Mouse (Mus musculus) liver, embryonic 11.5 days (tissue): ENCODE measurements around the gene Gm17606. TPM values are rescaled to one million over a fixed set of nuclear protein-coding genes. Genes with fewer than 3 reads are reported as not detected.

Experiments used
- ATAC-seq: fragments of 200-750 bp; cut with Nextera tagmentation; replicated peaks from 2 replicates; pipeline ENCODE4 v1.8.0; 2017; ENCODE audit warnings: moderate number of reproducible peaks, mild to moderate bottlenecking, moderate TSS enrichment, moderate library complexity; ENCODE audit not compliant: low FRiP score
- DNase-seq: peaks from one replicate; pipeline ENCODE4 v3.0.0-alpha.2; 2017; ENCODE audit warnings: low spot score
- H3K27ac ChIP-seq: fragments of 300-500 bp; sonication (generic); 2 replicates; pipeline ENCODE4 v1.5.1; 2014; ENCODE audit warnings: mild to moderate bottlenecking, low read depth, low read length, control low read depth
- H3K27me3 ChIP-seq: fragments of 300-500 bp; sonication (generic); replicated peaks from 2 replicates; pipeline ENCODE4 v1.6.1; 2014; ENCODE audit warnings: low read length, mixed read lengths; ENCODE audit not compliant: control insufficient read depth, insufficient read depth
- H3K36me3 ChIP-seq: fragments of 300-500 bp; sonication (generic); 2 replicates; pipeline ENCODE4 v1.6.1; 2014; ENCODE audit warnings: mild to moderate bottlenecking, low read length, moderate library complexity, mixed read lengths; ENCODE audit not compliant: control insufficient read depth, insufficient read depth
- H3K4me1 ChIP-seq: fragments of 300-500 bp; sonication (generic); replicated peaks from 2 replicates; pipeline ENCODE4 v1.6.1; 2014; ENCODE audit warnings: low read length, mixed read lengths; ENCODE audit not compliant: control insufficient read depth, insufficient read depth
- H3K4me2 ChIP-seq: fragments of 300-500 bp; sonication (generic); 2 replicates; pipeline ENCODE4 v1.6.1; 2014; ENCODE audit warnings: mild to moderate bottlenecking, control low read depth, moderate library complexity
- H3K4me3 ChIP-seq: fragments of 300-500 bp; sonication (generic); 2 replicates; pipeline ENCODE4 v1.5.1; 2014; ENCODE audit warnings: low read depth, low read length, control low read depth
- H3K9ac ChIP-seq: fragments of 300-500 bp; sonication (generic); 2 replicates; pipeline ENCODE4 v1.6.1; 2014; ENCODE audit warnings: low read depth, low read length, control low read depth
- H3K9me3 ChIP-seq: fragments of 300-500 bp; sonication (generic); 2 replicates; pipeline ENCODE4 v1.6.1; 2016; ENCODE audit warnings: low read length, inconsistent platforms, mixed read lengths; ENCODE audit not compliant: control insufficient read depth
- WGBS: fragments of 180-500 bp; shearing (Covaris S2); extraction: QIAGEN DNeasy Blood & Tissue Kit; methylation state at CpG from one replicate; pipeline ENCODE4 v1.1.7; 2014; 5-methylcytosine and 5-hydroxymethylcytosine counted together
- polyA plus RNA-seq: library from polyadenylated mRNA; unstranded; fragments of >200 nt; fragmentation: Nextera tagmentation; extraction: Ambion mirVana; gene quantifications from 2 replicates; pipeline ENCODE4 v1.2.1, GENCODE M21; 2014

Gm17606 gene
- polyA plus RNA-seq, 1 experiment from 2014 or later: not detected

GRCm38 (mm10) chr14:54616226-54616825 lies 24.4 kb upstream of the Gm17606 start:
- Histone ChIP-seq H3K9me3 (no peaks in the 10 kb centered on the region), H3K27ac (no peak overlapping the region), H3K27me3 (no peaks in the 10 kb centered on the region), H3K4me1 (peaks cover 6% of the 10 kb centered on the region), H3K36me3 (peaks cover 24% of the 10 kb centered on the region), H3K4me3 (peak overlapping the region; percentile 71; the same call in 1 of the 2 replicates), H3K4me2 (peak overlapping the region; percentile 77), H3K9ac (no peak overlapping the region)
- no peak for ATAC-seq
- no peak for DNase-seq
- 88% methylated on average over 16 of the region's 16 CpGs for WGBS

GRCm38 (mm10) chr14:54617152-54617896 lies 23.4 kb upstream of the Gm17606 start:
- Histone ChIP-seq H3K4me1 (peaks cover 6% of the 10 kb centered on the region), H3K36me3 (peaks cover 21% of the 10 kb centered on the region), H3K9me3 (no peaks in the 10 kb centered on the region), H3K27ac (peak overlapping the region; percentile 69), H3K9ac (peak overlapping the region; percentile 80), H3K4me3 (peak overlapping the region; percentile 71), H3K4me2 (peak overlapping the region; percentile 77), H3K27me3 (no peaks in the 10 kb centered on the region)
- 2% methylated on average over 38 of the region's 38 CpGs for WGBS
- DNase-seq (peak; percentile 71), ATAC-seq (peak; percentile 51)

GRCm38 (mm10) chr14:54617897-54618365 lies 22.8 kb upstream of the Gm17606 start, which contains the start of gene Psmb5:
Psmb5 (minus strand) TSS chr14:54618022.
- peak within 1 kb of the TSS; percentile 69 for H3K27ac ChIP-seq
- H3K9me3 ChIP-seq: no peaks in the 10 kb centered on the region
- peaks cover 6% of the 10 kb centered on the region for H3K4me1 ChIP-seq
- peak; percentile 88 for DNase-seq
- WGBS: under 1% methylated on average over 25 of the region's 25 CpGs
- peak within 1 kb of the TSS; percentile 77 for H3K4me2 ChIP-seq
- no peaks in the 10 kb centered on the region for H3K27me3 ChIP-seq
- H3K9ac ChIP-seq: peak within 1 kb of the TSS; percentile 80
- ATAC-seq: peak; percentile 86
- H3K36me3 ChIP-seq: peaks cover 16% of the 10 kb centered on the region
- H3K4me3 ChIP-seq: peak within 1 kb of the TSS; percentile 71

GRCm38 (mm10) chr14:54621133-54621532 lies 19.6 kb upstream of the Gm17606 start, which contains the start of gene Psmb11:
Psmb11 (plus strand) TSS chr14:54621433.
- Histone ChIP-seq H3K4me1 (peaks cover 5% of the 10 kb centered on the region), H3K27ac (no peak within 1 kb of the TSS), H3K4me2 (no peak within 1 kb of the TSS), H3K4me3 (no peak within 1 kb of the TSS), H3K9me3 (no peaks in the 10 kb centered on the region), H3K27me3 (peaks cover 3% of the 10 kb centered on the region; the same call in 1 of the 2 replicates), H3K9ac (no peak within 1 kb of the TSS), H3K36me3 (peaks cover 4% of the 10 kb centered on the region; the same call in 1 of the 2 replicates)
- 85% methylated on average over 1 of the region's 1 CpGs for WGBS
- no peak for DNase-seq
- ATAC-seq: no peak

GRCm38 (mm10) chr14:54623334-54623733 lies 17.4 kb upstream of the Gm17606 start:
- no peak for ATAC-seq
- Histone ChIP-seq H3K4me1 (no peaks in the 10 kb centered on the region), H3K27ac (no peak overlapping the region), H3K27me3 (peaks cover 3% of the 10 kb centered on the region; the same call in 1 of the 2 replicates), H3K4me2 (no peak overlapping the region), H3K36me3 (no peaks in the 10 kb centered on the region), H3K9ac (no peak overlapping the region), H3K9me3 (no peaks in the 10 kb centered on the region), H3K4me3 (no peak overlapping the region)
- WGBS: 62% methylated on average over 6 of the region's 6 CpGs
- no peak for DNase-seq

GRCm38 (mm10) chr14:54624976-54625375 lies 15.8 kb upstream of the Gm17606 start:
- Histone ChIP-seq H3K4me1 (no peaks in the 10 kb centered on the region), H3K4me3 (no peak overlapping the region), H3K4me2 (no peak overlapping the region), H3K27me3 (peaks cover 3% of the 10 kb centered on the region; the same call in 1 of the 2 replicates), H3K36me3 (no peaks in the 10 kb centered on the region), H3K9ac (no peak overlapping the region), H3K27ac (no peak overlapping the region), H3K9me3 (no peaks in the 10 kb centered on the region)
- DNase-seq: no peak
- 76% methylated on average over 10 of the region's 10 CpGs for WGBS
- no peak for ATAC-seq

- DNase-seq (no peak), ATAC-seq (no peak)
- no peak overlapping the region for H3K4me3 ChIP-seq
- no peak overlapping the region for H3K27ac ChIP-seq
- H3K9ac ChIP-seq: no peak overlapping the region
- H3K4me1 ChIP-seq: no peaks in the 10 kb centered on the region
- no peaks in the 10 kb centered on the region for H3K9me3 ChIP-seq
- 65% methylated on average over 5 of the region's 5 CpGs for WGBS
- peaks cover 14% of the 10 kb centered on the region for H3K36me3 ChIP-seq
- H3K4me2 ChIP-seq: no peak overlapping the region
- peaks cover 3% of the 10 kb centered on the region; the same call in 1 of the 2 replicates for H3K27me3 ChIP-seq
Observed at GRCm38 (mm10) chr14:54628103-54628502, 12.6 kb upstream of the Gm17606 start.

- no peak overlapping the region for H3K4me2 ChIP-seq
- H3K27ac ChIP-seq: no peak overlapping the region
- 84% methylated on average over 2 of the region's 2 CpGs for WGBS
- no peak overlapping the region for H3K9ac ChIP-seq
- DNase-seq (no peak), ATAC-seq (no peak)
- peaks cover 19% of the 10 kb centered on the region for H3K36me3 ChIP-seq
- H3K27me3 ChIP-seq: peaks cover 3% of the 10 kb centered on the region; the same call in 1 of the 2 replicates
- H3K9me3 ChIP-seq: no peaks in the 10 kb centered on the region
- H3K4me1 ChIP-seq: no peaks in the 10 kb centered on the region
- H3K4me3 ChIP-seq: no peak overlapping the region
Observed at GRCm38 (mm10) chr14:54629797-54630196, 11.0 kb upstream of the Gm17606 start.
